Mouse (Mus musculus) limb, embryonic 14.5 days (tissue): ENCODE measurements at regions not wholly inside any gene's neighbourhood (a gene's known extent, or its start where the extent isn't known, plus 50 kb on each side); places are given as distances from the start of the nearest gene placed in this dataset.

Experiments used
- ATAC-seq: fragments of 200-750 bp; cut with Nextera tagmentation; 2 replicates; pipeline ENCODE4 v1.8.0; 2017; ENCODE audit warnings: low read depth, moderate number of reproducible peaks, moderate TSS enrichment; ENCODE audit not compliant: low FRiP score
- DNase-seq: peaks from one replicate; pipeline ENCODE4 v3.0.0-alpha.2; 2015; ENCODE audit warnings: low spot score
- H3K27ac ChIP-seq: fragments of 300-500 bp; sonication (generic); replicated peaks from 2 replicates; pipeline ENCODE4 v1.5.1; 2014; ENCODE audit warnings: low read depth, mild to moderate bottlenecking, low read length, moderate library complexity, mixed read lengths
- H3K27me3 ChIP-seq: fragments of 300-500 bp; sonication (generic); 2 replicates; pipeline ENCODE4 v1.6.1; 2014; ENCODE audit warnings: low read length, mixed read lengths; ENCODE audit not compliant: control insufficient read depth, insufficient read depth
- H3K36me3 ChIP-seq: fragments of 300-500 bp; sonication (generic); 2 replicates; pipeline ENCODE4 v1.6.1; 2014; ENCODE audit warnings: mild to moderate bottlenecking, low read length, moderate library complexity, mixed read lengths; ENCODE audit not compliant: control insufficient read depth, insufficient read depth
- H3K4me1 ChIP-seq: fragments of 300-500 bp; sonication (generic); 2 replicates; pipeline ENCODE4 v1.6.1; 2014; ENCODE audit warnings: antibody characterized with exemption, low read length, mixed read lengths; ENCODE audit not compliant: control insufficient read depth, insufficient read depth
- H3K4me2 ChIP-seq: fragments of 300-500 bp; sonication (generic); replicated peaks from 2 replicates; pipeline ENCODE4 v1.6.1; 2014; ENCODE audit warnings: low read depth, mild to moderate bottlenecking, low read length, moderate library complexity; ENCODE audit not compliant: severe bottlenecking
- H3K4me3 ChIP-seq: fragments of 300-500 bp; sonication (generic); replicated peaks from 2 replicates; pipeline ENCODE4 v1.5.1; 2014; ENCODE audit warnings: low read length
- H3K9ac ChIP-seq: fragments of 300-500 bp; sonication (generic); 2 replicates; pipeline ENCODE4 v1.6.1; 2014; ENCODE audit warnings: mild to moderate bottlenecking, low read depth, low read length, moderate library complexity; ENCODE audit not compliant: severe bottlenecking
- H3K9me3 ChIP-seq: fragments of 300-500 bp; sonication (generic); 2 replicates; pipeline ENCODE4 v1.6.1; 2016; ENCODE audit warnings: low read length; ENCODE audit not compliant: control insufficient read depth
- POLR2A ChIP-seq: fragments of 200-500 bp; IDR thresholded peaks from 2 replicates; pipeline ENCODE4 v1.8.0; 2012; ENCODE audit warnings: inconsistent platforms, mild to moderate bottlenecking, moderate library complexity, borderline replicate concordance; ENCODE audit not compliant: insufficient read depth, insufficient read length; ENCODE audit errors: extremely low read depth
- WGBS: fragments of 180-500 bp; shearing (Covaris S2); extraction: QIAGEN DNeasy Blood & Tissue Kit; methylation state at CpG from one replicate; pipeline ENCODE4 v1.1.7; 2014; 5-methylcytosine and 5-hydroxymethylcytosine counted together

DNA sequence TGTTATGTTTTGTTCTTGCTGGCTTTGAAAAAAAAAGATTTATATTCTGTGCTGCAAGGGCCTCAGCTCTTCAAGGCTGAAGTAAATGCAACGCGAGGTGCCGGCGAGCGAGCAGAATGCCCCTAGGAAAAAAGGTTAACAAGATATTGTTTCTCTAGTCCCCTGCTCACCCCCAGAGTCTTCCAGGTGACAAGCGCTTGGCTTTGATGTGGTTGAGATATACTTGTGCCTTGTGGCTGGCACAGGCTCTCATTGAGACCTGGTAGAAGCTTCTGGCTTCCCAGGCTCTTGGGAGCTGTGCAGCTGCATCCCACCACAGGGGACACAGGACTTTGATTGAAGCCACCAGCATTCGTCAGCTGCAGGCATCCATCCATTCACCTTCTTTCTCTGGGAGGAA is 117.5 kb downstream of the Vapb start:
- Histone ChIP-seq H3K4me1 (no peaks in the 10 kb centered on the region), H3K9me3 (no peaks in the 10 kb centered on the region), H3K4me2 (no peak overlapping the region), H3K9ac (no peak overlapping the region), H3K36me3 (no peaks in the 10 kb centered on the region), H3K27ac (no peak overlapping the region), H3K27me3 (no peaks in the 10 kb centered on the region), H3K4me3 (no peak overlapping the region)
- 45% methylated on average over 7 of the region's 7 CpGs for whole genome bisulfite sequencing
- no peak for ATAC-seq
- DNase-seq, result no peak
- no peak for TF ChIP-seq POLR2A

GRCm38 (mm10) chr2:173855296-173855695 is 118.0 kb downstream of the Vapb start:
- Histone ChIP-seq H3K4me1 (no peaks in the 10 kb centered on the region), H3K27me3 (no peaks in the 10 kb centered on the region), H3K4me3 (no peak overlapping the region), H3K4me2 (no peak overlapping the region), H3K9ac (no peak overlapping the region), H3K36me3 (no peaks in the 10 kb centered on the region), H3K27ac (no peak overlapping the region), H3K9me3 (no peaks in the 10 kb centered on the region)
- ATAC-seq (no peak), DNase-seq (no peak)
- 72% methylated on average over 4 of the region's 4 CpGs for WGBS
- no peak for TF ChIP-seq POLR2A

DNA sequence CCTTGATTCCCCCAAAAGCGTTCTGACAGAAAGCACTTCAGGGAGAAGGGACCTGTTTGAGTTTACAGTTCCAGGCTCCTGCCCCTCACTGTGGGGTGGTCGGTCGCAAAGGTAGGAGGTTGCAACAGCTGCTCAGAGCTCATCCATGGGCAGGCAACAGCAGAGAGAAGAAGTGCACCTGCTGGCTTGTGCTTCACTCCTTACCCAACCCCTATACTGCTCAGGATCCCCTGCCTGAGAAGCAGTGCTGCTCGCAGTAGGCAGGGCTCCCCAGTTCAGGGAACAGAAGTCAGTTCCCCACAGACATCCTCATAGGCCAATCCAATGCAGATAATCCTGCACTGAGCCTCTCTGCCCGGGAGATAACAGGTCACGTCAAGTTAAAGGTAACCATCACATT is 119.7 kb downstream of the Vapb start:
- 84% methylated on average over 6 of the region's 6 CpGs for WGBS
- Histone ChIP-seq H3K36me3 (no peaks in the 10 kb centered on the region), H3K9ac (no peak overlapping the region), H3K4me1 (no peaks in the 10 kb centered on the region), H3K27me3 (no peaks in the 10 kb centered on the region), H3K4me3 (no peak overlapping the region), H3K4me2 (no peak overlapping the region), H3K27ac (no peak overlapping the region), H3K9me3 (no peaks in the 10 kb centered on the region)
- no peak for ATAC-seq
- no peak for DNase-seq
- TF ChIP-seq POLR2A, result no peak

GRCm38 (mm10) chr2:173873048-173873447 is 135.7 kb downstream of the Vapb start:
- ATAC-seq (no peak), DNase-seq (no peak)

More at GRCm38 (mm10) chr2:173873048-173873447, 135.7 kb downstream of the Vapb start:
- no peaks in the 10 kb centered on the region for H3K4me1 ChIP-seq
- H3K27me3 ChIP-seq, result no peaks in the 10 kb centered on the region
- WGBS, result 82% methylated on average over 3 of the region's 3 CpGs
- H3K9ac ChIP-seq, result no peak overlapping the region
- H3K4me2 ChIP-seq, result no peak overlapping the region
- no peak overlapping the region for H3K27ac ChIP-seq
- H3K36me3 ChIP-seq, result no peaks in the 10 kb centered on the region
- no peak overlapping the region for H3K4me3 ChIP-seq
- no peaks in the 10 kb centered on the region for H3K9me3 ChIP-seq
- TF ChIP-seq POLR2A, result no peak
